Mouse (Mus musculus) thymus, postnatal 10 days (tissue): Measurements from ENCODE around the gene Trp53i11.
A peak's percentile ranks its signal among the peaks of the same experiment; 100 is the strongest.

ENCODE experiments used
- DNase-seq, 2 experiments: peaks; one replicate each; pipeline ENCODE4 v3.0.0; 2021; ENCODE audit warnings: low spot score in 2 of 2

Trp53i11 gene

GRCm38 (mm10) chr2:93187323-93187996 is at the start of gene Trp53i11:
Gene Trp53i11, plus strand, starts transcription at chr2:93187548.
- peak; percentile 97 to 98 for DNase-seq

- no peak for DNase-seq
These were observed 47.9 kb upstream of the Trp53i11 start for GRCm38 (mm10) chr2:93139476-93139875.

- DNase-seq: no peak
These were observed 46.0 kb upstream of the Trp53i11 start for GRCm38 (mm10) chr2:93141329-93141728.

GRCm38 (mm10) chr2:93142616-93143015 is 44.7 kb upstream of the Trp53i11 start:
- no peak for DNase-seq

- DNase-seq: no peak
These were observed 43.2 kb upstream of the Trp53i11 start for GRCm38 (mm10) chr2:93144126-93144525.

- no peak for DNase-seq
These were observed 37.3 kb upstream of the Trp53i11 start for GRCm38 (mm10) chr2:93150009-93150408.

- DNase-seq: no peak
These were observed 36.5 kb upstream of the Trp53i11 start for GRCm38 (mm10) chr2:93150673-93151450.

GRCm38 (mm10) chr2:93152191-93152601 is 35.2 kb upstream of the Trp53i11 start:
- no peak for DNase-seq

GRCm38 (mm10) chr2:93152883-93153491 is 34.4 kb upstream of the Trp53i11 start:
- DNase-seq: no peak

- no peak for DNase-seq
These were observed 33.5 kb upstream of the Trp53i11 start for GRCm38 (mm10) chr2:93153833-93154232.

GRCm38 (mm10) chr2:93154486-93155032 is 32.8 kb upstream of the Trp53i11 start:
- DNase-seq: peak in 1 of 2 experiments; percentile 53

- DNase-seq: no peak
These were observed 26.8 kb upstream of the Trp53i11 start for GRCm38 (mm10) chr2:93160467-93161035.

GRCm38 (mm10) chr2:93161914-93162664 is 25.3 kb upstream of the Trp53i11 start:
- no peak for DNase-seq

- no peak for DNase-seq
These were observed 24.6 kb upstream of the Trp53i11 start for GRCm38 (mm10) chr2:93162791-93163190.

- no peak for DNase-seq
These were observed 24.0 kb upstream of the Trp53i11 start for GRCm38 (mm10) chr2:93163317-93163716.

GRCm38 (mm10) chr2:93163750-93164335 is 23.5 kb upstream of the Trp53i11 start:
- DNase-seq: no peak

GRCm38 (mm10) chr2:93166295-93166694 is 21.1 kb upstream of the Trp53i11 start:
- DNase-seq: no peak

GRCm38 (mm10) chr2:93166734-93167406 is 20.5 kb upstream of the Trp53i11 start:
- no peak for DNase-seq

GRCm38 (mm10) chr2:93170156-93170844 is 17.0 kb upstream of the Trp53i11 start:
- DNase-seq: no peak

- DNase-seq: no peak
These were observed 16.5 kb upstream of the Trp53i11 start for GRCm38 (mm10) chr2:93170845-93171200.
